Mouse (Mus musculus): Measurements from ENCODE around the gene Ubald2.

The Ubald2 gene

DNA sequence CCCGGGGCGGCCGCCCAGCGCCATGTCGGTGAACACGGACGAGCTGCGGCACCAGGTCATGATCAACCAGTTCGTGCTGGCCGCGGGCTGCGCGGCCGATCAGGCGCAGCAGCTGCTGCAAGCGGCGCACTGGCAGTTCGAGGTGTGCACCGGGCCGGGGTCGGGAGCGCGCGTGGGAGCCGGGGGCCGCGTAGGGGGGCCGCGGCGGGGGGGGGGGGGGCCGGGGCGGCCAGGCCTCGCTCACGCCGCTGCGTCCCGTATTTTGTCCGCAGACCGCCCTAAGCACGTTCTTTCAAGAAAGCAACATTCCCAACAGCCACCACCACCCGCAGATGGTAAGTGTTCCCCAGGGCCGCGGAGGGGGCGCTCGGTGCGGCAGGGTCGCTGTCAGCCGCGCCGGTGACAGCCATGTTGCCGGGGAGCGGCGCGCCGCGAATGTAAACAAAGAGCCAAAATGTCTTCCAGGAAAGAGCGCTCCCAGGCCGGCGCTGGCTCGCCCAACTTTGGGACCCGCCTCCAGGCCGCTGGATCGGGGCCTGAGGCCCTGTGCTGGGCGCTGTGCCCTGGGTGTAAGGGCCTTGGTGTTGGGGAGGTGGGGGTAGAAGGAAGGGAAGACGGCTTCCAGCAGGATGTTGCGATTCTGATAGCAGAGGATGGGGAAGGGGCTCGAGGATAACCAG is 533 bp downstream of the Ubald2 start:
- DNase-seq (ENCODE audit: low spot score in 2 of 2): peak; percentile 76 to 81

DNA sequence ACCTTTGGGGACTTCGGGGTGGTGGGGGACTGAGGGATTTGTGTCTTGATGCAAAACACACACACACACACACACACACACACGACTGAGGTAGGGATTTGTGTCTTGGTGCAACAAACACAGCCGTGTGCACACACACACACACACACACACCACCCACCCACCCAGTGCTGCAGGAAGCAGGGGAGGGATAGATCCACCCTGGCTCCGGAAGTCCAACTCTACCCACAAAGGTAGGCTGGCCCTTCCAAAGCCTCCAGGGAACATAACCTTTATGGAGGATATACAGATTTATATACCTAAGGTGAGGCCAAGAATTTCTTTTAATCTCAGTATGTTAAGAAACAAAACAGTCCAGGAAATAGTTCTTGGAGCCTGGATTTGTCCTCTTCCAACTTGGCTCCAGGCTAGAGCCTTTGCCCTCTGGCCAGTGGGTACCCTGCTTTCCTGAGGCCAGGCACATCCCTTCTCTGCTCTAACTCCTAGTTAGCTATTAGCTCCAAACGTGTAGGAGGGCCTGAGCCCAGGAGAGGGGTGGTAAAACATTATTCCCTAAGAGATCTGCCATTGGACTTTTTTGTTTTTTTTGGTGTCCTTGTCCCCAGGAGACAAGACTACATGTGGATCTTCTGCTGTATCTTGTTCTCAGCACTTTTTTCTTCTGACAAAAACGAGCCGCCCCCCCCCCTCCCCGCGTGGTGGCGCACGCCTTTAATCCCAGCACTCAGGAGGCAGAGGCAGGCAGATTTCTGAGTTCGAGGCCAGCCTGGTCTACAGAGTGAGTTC is 1.3 kb downstream of the Ubald2 start:
- no peak for DNase-seq (ENCODE audit: low spot score in 2 of 2)

DNA sequence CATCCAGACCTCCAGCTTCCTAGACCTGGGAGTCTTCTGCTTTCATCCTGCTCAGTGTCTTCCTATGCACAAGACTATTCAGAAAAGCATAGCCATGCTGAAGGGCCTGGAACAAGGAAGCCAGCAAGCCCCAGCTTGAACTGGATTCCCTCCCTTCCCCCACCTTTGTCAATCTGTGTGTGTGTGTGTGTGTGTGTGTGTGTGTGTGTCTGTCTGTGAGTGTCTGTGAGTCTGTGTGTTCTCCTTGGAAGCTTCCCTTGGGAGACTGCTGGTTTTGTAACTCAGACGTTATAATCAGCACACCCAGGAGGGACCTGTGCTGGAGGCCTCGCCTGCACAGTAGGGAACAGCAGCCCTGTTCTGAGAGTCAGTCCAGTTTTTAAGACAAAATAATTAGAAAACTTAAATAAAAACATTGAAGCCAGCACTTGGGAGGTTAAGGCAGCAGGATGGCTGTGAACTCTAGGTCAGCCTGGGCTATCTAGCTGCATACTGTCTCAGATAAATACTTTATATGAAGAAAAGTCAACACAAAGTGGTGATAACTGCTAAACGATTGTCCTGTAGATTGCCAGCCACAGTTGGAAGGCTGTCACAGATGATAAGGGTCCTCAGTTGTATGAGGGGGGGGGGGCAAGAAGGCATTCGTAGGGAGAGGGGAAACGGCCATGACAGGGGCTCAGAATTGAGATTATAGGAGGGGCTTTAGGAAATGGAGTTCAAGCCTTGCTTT is 2.3 kb downstream of the Ubald2 start:
- no peak for DNase-seq (ENCODE audit: low spot score in 2 of 2)

DNA sequence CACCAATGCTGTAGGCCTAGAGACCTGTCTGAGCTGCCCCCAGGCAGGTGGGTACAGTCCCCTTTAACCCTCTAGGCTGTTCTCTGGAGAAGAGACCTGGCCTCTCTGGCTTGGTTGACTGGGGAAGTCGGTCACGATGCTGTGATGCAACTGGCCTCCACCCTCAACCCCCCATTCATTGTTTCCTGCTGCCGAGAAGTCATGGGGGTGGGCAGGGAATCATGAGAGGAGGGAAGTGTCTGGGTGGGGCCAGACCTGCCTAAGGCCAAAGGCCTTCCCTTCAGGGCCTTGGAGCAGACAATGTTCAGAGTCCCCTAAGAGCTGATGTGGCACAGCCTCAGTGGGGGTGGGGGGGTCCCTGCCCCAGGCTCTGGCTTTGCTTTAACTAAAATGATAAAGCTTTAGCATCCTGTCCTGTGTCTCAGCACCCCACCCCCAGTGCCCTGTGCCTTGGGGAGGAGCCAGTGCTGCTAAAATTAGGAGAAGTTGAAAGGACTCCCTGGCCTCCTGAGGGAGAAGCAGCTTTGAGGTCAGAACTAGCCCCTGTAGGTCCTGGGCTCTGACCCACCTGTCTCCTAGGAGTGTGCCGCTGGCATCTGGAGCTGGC is 2.9 kb downstream of the Ubald2 start:
- DNase-seq (ENCODE audit: low spot score in 2 of 2): no peak

DNA sequence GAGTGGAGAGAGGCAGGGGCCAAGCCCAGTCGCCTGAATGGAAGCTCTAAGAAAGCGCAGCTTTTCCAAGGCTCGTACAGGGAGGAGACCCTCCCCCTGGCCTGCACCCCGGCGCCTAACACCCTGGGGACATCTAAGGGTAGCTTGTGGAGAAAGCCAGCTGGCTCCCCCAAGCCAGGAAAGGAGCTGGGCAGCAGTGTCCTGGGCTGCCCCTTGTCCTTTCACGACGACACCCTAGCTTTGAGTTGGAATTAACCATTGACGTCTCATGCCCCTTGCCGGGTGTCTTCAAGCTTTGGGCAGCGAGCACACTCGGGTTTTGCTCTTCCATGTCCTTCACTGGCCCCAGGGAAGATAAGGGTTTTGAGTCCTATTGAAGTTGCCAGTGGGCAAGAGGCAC is 3.6 kb downstream of the Ubald2 start:
- DNase-seq (ENCODE audit: low spot score in 2 of 2): no peak

DNA sequence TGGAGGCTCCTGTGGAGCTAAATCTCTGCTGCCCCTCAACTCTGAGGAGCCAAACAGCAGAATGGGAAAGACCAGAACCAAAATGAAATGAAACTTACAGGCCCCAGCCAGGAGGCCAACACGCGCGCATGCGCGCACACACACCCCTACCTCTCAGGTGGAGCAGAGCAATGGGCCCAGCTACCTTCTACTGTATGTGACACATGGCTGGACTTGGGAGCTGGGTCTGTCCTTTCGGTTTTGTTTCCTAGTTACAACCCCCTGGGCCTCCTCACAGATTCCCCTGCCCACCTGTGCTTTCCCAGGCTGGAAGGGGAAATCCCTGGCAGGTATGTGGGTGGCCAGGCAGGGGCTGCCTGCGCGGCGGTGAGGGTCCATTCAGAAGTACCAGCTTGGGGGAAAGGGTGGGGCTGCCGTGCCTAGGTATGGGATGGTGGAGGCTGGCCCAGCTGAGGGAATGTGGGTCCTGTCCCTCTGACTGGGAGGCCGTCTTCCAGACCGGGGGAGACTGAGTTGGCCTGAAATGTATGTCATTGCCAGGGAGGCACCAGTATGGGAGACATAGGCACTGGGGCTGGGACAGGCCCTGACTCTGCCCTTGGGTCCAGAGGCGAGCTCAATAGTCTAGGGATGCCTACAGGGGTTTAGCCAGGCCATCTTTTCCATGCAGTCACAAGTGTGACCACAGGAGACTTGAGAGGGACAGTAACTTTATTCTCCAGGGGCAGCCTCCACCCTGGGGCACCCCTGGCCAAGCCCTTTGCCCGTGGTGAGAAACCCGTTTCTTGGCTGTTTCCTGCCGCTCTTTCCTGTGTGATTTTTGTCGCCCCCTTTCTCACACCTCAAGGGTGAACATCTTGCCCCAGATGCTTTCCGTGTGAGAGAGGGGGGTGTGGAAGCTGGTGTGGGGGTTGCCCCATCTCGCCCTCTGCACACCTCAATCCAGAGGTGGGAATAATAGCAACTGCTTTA is 5.7 kb downstream of the Ubald2 start:
- no peak for DNase-seq (ENCODE audit: low spot score in 2 of 2)

DNA sequence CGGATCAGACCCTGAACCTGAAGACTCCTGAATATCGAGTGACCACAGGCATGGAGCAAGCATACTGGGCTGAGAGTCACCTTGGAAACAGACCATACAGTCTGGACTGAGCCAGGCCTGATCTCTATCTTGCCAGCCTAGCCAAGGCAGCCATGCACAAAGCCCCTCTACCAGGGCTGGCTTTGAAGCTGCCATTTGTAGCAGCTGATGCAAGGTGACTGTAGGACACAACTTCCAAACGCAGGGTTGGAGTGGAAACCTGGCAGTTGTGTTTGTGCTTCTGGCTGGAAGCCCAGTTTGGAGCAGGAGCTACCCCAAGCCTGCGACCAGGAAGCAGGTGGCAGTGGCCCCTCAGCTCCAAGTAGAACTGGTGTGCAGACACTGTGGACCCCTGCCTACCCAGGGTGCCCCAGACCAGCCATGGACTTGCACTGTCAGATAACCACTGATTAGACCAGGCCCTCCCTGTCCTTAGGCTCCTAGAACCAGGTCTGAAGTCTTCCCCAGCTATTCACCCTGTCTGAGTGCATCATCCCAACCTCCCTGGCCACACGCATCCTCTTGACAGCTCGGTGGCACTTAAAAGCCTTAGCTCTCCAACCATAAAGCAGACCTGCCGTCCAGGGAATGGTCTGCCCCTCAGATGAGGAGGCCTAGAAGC is 6.6 kb downstream of the Ubald2 start:
- no peak for DNase-seq (ENCODE audit: low spot score in 2 of 2)

DNA sequence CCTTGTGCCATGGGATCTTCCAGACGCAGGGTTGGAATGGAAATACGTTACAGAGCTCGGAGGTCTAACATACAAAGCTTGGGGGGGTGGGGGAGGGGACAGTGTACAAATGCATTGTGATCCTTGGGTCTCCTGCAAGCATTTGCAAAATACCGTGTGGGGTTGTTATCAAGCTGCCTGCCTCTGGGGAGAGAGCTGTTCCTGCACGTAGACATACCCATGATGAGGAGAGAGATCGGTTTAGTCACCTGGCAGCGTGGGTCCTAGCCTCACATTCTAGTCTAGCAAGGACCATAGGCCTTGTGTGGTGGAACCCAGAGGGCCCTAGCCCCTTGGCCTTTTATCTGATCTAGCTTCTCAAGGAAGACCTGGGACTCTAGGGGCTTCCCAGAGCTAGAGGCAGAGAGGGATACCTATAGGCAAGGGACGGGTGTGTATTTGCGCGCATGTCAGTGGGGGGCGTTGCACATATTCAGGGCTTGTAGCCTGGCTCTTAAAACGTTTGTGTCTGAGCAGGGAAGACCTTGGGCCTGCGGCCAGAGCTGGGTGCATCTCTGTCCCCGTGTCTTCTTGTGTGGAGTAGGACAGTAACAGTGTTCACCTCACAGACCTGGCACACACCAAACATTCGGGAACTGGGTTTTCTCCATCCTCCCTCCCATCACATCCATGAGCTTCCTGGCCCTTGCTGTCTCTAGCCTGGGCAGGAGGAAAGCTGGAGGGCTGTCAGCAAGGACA is 8.4 kb downstream of the Ubald2 start:
- no peak for DNase-seq (ENCODE audit: low spot score in 2 of 2)

DNA sequence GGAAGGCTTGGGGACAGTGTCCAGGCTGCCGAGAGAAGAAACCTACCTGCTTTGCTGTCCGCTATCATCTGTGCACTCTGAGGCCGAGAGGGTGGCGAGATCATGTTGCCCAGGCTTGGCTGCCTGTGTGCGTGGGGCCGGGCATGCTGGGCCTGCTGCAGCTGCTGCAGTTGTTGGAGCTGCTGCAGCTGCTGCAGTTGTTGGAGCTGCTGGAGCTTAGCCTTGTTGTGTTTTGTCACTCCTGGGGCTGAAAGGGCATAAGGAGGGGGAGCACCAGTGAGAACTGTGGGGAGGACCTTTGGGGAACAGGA is 8.9 kb downstream of the Ubald2 start:
- no peak for DNase-seq (ENCODE audit: low spot score in 2 of 2)

DNA sequence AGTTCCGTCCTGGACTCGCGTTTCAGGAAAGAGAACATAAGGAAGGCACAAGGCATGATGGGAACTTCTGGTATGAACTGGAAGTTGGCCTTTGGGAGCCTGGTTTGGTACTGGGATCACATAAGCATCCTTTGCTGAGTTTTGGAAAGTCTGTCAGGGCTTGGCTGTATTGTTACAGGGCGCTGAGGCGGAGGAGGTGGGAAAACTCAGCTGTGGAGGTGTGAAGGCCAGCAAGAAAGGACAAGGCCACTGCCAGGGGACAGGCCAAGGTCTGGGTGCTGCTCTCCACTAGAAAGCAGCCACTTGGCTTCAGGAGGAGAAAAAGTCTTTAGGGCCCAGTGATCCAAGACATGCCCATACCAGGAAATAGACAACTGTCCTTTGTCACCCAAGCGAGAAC is 9.4 kb downstream of the Ubald2 start:
- no peak for DNase-seq (ENCODE audit: low spot score in 2 of 2)

DNA sequence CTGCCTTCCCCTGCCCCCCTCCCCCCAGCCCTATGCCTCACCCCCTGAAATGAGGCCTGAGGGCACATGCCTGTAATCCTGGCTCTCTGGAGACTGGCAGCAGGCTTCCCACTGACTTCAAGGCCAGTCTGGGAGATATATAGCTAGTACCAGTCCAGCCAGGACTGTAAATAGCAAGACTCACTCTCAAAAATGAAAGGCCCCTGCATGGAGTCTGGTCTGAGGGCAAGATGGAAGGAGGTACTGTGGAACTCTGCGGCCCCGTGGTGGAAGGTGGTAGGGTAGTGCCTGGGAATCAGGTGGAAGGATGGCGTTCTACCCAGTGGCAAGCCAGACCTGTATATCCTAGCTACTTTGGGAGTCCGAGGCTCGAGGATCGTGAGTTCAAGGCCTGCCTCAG is 10.0 kb downstream of the Ubald2 start:
- no peak for DNase-seq (ENCODE audit: low spot score in 2 of 2)

DNA sequence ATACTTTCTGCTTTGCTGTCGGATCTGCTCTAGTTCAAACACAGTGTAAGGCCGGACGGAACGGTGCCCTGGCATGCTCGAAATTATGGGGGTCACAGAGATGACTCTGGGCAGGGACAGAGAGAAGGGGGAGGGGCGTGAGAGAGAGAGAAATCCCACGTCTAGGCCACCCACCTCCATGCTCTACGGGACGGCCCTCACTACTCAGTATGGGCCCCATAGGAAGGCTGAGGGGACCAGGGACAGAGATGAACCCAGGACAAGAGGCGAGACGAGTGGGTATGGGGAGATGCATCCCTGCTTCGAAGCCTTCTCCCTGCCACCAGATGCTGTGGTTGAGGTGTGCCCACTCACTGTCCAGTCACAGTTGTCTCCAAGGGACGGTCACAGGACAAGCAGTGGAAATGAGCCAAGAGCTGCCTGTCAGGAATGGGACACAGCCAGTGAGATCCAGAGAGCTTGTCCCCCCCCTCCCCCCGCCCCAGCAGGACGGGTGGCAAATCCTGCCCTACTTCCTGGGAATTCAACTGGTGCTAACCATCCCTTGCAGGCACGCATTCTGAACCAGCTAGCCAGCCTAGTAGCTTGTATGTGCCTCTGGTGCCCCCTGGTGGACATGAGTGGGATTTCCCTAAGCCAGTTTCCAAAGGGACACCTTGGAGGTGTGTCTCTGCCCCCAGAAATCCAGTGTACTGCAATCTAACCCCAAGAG is 11.9 kb downstream of the Ubald2 start:
- peak; percentile 89 to 94 for DNase-seq (ENCODE audit: low spot score in 2 of 2)

DNA sequence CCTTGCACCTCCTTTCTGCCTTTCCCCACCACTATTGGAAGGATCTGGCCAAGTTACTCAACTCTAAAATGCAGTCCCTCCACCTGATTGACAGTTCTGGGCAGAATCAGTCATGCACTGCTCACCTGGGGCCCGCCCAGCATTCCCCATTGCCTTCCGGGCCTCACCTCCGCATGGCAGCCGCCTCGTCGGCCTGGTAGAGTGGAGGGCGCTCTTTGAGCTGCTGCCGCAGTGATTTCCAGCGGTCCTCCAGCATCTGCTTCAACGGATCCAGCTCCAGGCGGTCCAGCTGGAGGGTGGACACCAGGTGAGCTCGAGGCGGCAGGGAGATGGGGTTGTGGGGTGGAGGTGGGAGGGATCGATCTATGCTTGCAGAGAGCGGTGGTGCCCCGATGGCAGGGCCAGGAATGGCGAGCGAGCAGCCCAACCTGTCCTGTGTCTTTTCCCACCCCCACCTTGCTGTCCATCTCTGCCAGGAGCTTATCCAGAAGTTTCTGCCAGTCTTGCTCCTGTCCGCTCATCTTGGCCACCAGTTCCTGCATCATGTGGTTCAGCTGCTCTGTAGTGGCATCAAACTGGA is 12.5 kb downstream of the Ubald2 start:
- DNase-seq (ENCODE audit: low spot score in 2 of 2): no peak

DNA sequence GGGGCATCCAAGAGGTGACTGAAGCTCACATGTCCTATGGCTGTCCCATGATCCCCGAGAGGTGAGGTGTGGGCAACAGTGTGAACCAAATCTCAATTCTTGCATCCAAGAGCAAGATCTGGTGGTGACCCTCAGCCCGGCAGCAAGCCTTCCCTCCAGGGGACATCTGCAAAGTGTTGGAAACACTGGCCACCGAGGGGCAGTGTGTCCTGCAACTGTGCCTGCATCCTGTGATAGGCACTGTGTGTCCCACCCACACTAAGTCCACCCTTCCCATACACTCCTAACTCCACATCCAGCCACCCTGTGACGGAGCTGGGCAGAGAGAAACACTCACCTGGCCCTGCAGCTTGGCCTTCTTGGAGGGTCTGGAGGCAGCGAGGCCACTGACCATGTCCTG is 13.9 kb downstream of the Ubald2 start:
- no peak for DNase-seq (ENCODE audit: low spot score in 2 of 2)

DNA sequence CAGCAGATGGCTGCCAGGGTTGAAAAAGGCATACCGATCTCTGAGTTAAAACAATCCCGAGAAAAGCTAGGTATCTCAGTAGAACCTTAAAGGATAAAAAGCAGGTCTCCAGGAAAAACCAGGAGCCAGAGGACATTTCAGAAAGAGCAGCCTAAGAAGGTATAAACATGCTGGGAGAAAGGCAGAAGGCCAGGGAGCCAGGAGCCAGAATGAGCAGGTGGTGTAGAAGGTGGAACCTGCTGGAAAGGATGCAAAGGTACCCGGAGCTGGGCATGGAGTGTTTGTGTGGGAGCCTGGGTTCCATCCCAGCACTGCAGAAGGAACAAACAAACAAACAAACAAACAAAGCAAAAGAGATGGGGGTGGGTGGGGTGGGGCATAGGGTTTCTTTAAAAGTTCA is 15.4 kb downstream of the Ubald2 start:
- no peak for DNase-seq (ENCODE audit: low spot score in 2 of 2)

DNA sequence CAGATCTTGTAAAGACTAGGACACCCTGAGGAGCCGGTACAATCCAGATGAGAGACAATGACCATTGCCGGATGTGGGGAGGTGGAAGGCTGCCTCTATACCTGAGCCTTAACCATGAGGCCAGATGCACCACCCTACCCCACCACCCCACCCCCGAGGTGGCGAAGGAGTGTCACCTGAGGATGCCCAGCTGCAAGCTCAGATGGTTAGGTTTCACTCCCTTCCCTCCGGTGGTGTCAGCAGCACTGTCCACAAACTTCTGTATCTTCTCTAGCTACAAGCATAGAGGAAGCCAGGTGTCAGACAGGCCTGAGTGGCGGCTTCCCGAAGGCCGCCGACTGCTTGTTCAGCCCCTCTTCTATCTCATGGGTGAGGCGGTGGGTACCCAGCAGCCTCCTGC is 20.0 kb downstream of the Ubald2 start:
- no peak for DNase-seq (ENCODE audit: low spot score in 2 of 2)

DNA sequence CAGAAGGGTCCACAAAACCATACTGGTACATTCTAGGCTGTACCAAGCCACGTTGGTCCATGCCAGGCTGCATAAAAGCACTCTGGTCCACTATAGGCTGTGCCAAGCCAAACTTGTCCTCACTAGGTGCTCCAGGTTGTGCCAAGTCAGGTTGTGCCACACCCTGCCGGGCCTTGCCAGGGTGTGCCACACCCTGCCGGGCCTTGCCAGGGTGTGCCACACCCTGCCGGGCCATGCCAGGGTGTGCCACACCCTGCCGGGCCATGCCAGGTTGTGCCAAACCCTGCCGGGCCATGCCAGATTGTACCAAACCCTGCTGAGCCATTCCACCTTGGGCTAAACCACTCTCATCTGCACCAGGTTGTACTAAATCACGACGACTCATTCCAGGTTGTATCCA is 22.3 kb downstream of the Ubald2 start:
- DNase-seq (ENCODE audit: low spot score in 2 of 2): no peak

DNA sequence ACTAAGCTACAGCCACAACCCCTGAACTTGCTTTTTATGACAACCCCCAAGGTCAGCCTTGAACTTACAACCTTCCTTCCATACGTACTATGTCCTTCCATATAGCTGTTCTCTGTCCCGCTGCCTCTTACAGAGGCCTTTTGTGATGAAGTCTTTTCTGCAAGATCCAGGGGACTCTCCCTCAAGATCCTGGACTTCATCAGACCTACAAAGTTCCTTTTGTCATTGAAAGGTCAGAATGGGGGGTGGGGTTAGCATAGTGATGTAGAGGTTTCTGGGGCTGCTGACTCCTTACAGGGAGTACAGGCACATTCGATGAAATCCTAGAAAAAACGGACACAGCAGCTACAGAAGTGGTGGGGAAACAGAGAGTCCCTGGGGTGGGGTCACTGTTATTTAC is 25.9 kb downstream of the Ubald2 start:
- no peak for DNase-seq (ENCODE audit: low spot score in 2 of 2)

DNA sequence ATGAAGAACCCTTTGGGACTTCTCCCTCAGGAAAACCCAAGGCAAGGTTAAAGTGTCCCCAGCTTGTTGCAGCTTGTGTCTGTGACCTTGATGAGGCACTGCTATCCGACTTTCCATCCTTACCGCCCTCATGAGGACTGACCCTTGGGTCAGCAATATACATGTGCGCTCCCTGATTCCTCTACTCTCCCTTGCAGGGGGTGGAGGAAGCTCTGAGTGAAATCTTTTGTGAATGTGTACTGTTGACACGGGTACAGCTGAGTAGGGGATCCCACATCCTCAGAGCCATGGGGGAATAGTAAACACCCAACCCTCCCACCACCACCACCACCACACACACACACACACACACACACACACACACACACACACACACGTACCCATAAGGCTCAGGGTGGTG is 29.4 kb downstream of the Ubald2 start:
- DNase-seq (ENCODE audit: low spot score in 2 of 2): no peak
